Mouse (Mus musculus) lung, postnatal 0 days (tissue): ENCODE results near the gene Hoxa3. TPM values are rescaled to one million over a fixed set of nuclear protein-coding genes. Genes with fewer than 3 reads are reported as not detected.

Source experiments
- ATAC-seq: fragments of 200-750 bp; cut with Nextera tagmentation; 2 replicates; pipeline ENCODE4 v1.8.0; 2017; ENCODE audit warnings: moderate library complexity
- DNase-seq: peaks from one replicate; pipeline ENCODE4 v3.0.0-alpha.2; 2016; ENCODE audit warnings: low spot score
- H3K27ac ChIP-seq: fragments of 300-500 bp; sonication (generic); 2 replicates; pipeline ENCODE4 v1.5.1; 2014; ENCODE audit warnings: antibody characterized with exemption, mild to moderate bottlenecking, low read length, mixed read lengths
- H3K27me3 ChIP-seq: fragments of 300-500 bp; sonication (generic); replicated peaks from 2 replicates; pipeline ENCODE4 v1.6.1; 2014; ENCODE audit warnings: low read length, mixed read lengths; ENCODE audit not compliant: insufficient read depth
- H3K36me3 ChIP-seq: fragments of 300-500 bp; sonication (generic); 2 replicates; pipeline ENCODE4 v1.6.1; 2014; ENCODE audit warnings: low read length, mixed read lengths; ENCODE audit not compliant: insufficient read depth
- H3K4me1 ChIP-seq: fragments of 300-500 bp; sonication (generic); 2 replicates; pipeline ENCODE4 v1.6.1; 2014; ENCODE audit warnings: antibody characterized with exemption, low read depth, low read length, mixed read lengths; ENCODE audit not compliant: insufficient read depth
- H3K4me2 ChIP-seq: fragments of 300-500 bp; sonication (generic); replicated peaks from 2 replicates; pipeline ENCODE4 v1.6.1; 2014; ENCODE audit warnings: low read depth, mild to moderate bottlenecking, low read length, moderate library complexity, mixed read lengths
- H3K4me3 ChIP-seq: fragments of 300-500 bp; sonication (generic); 2 replicates; pipeline ENCODE4 v1.5.1; 2014; ENCODE audit warnings: low read depth, low read length
- H3K9ac ChIP-seq: fragments of 300-500 bp; sonication (generic); replicated peaks from 2 replicates; pipeline ENCODE4 v1.6.1; 2014; ENCODE audit warnings: low read depth, mild to moderate bottlenecking
- H3K9me3 ChIP-seq: fragments of 300-500 bp; sonication (generic); 2 replicates; pipeline ENCODE4 v1.6.1; 2016; ENCODE audit warnings: low read length, mixed read lengths
- CTCF ChIP-seq: IDR thresholded peaks from 2 replicates; pipeline ENCODE4 v1.5.1; 2016; ENCODE audit warnings: antibody characterized with exemption, mild to moderate bottlenecking
- EP300 ChIP-seq: IDR thresholded peaks from 2 replicates; pipeline ENCODE4 v1.6.1; 2016; ENCODE audit warnings: antibody characterized with exemption, mild to moderate bottlenecking, control low read depth
- WGBS: fragments of 180-500 bp; shearing (Covaris S2); extraction: QIAGEN DNeasy Blood & Tissue Kit; methylation state at CpG from one replicate; pipeline ENCODE4 v1.1.7; 2014; 5-methylcytosine and 5-hydroxymethylcytosine counted together
- polyA plus RNA-seq: library from polyadenylated mRNA; unstranded; fragments of >200 nt; fragmentation: Nextera tagmentation; extraction: Ambion mirVana; gene quantifications from 2 replicates; pipeline ENCODE4 v1.2.1, GENCODE M21; 2015

Hoxa3 gene
- polyA plus RNA-seq, 1 experiment from 2014 or later, result 4.3 TPM

- TF ChIP-seq EP300 (peak; percentile 46; the same call in 1 of the 2 replicates), CTCF (no peak)
- DNase-seq (peak; percentile 94), ATAC-seq (peak; percentile 86)
- Histone ChIP-seq H3K4me1 (0 out of 2 replicates have a peak, but pooled peaks cover 4% of the 10 kb centered on the region), H3K4me2 (peak within 1 kb of the TSS; percentile 79), H3K9me3 (no peaks in the 10 kb centered on the region), H3K27me3 (peaks cover 39% of the 10 kb centered on the region), H3K27ac (peak within 1 kb of the TSS; percentile 93), H3K9ac (peak within 1 kb of the TSS; percentile 72), H3K4me3 (peak within 1 kb of the TSS; percentile 69), H3K36me3 (no peaks in the 10 kb centered on the region)
- 2% methylated on average over 52 of the region's 55 CpGs for WGBS
Measured at GRCm38 (mm10) chr6:52158276-52159051, 54.7 kb downstream of the Hoxa3 start, which contains the start of gene Hoxa1. Hoxa1 (minus strand) TSS chr6:52158317.

GRCm38 (mm10) chr6:52157466-52158275 is 55.5 kb downstream of the Hoxa3 start:
- no peak for ATAC-seq
- DNase-seq, result peak; percentile 5
- H3K9ac ChIP-seq, result no peak overlapping the region
- peak overlapping the region; percentile 79 for H3K4me2 ChIP-seq
- peak overlapping the region; percentile 69 for H3K4me3 ChIP-seq
- no peaks in the 10 kb centered on the region for H3K9me3 ChIP-seq
- H3K4me1 ChIP-seq, result 0 out of 2 replicates have a peak, but pooled peaks cover 4% of the 10 kb centered on the region
- H3K36me3 ChIP-seq, result no peaks in the 10 kb centered on the region
- no peak overlapping the region for H3K27ac ChIP-seq
- H3K27me3 ChIP-seq, result peaks cover 42% of the 10 kb centered on the region
- TF ChIP-seq EP300, result no peak
- no peak for TF ChIP-seq CTCF
- 3% methylated on average over 31 of the region's 32 CpGs for WGBS

- Histone ChIP-seq H3K27me3 (peaks cover 49% of the 10 kb centered on the region), H3K4me3 (no peak overlapping the region), H3K9ac (no peak overlapping the region), H3K4me2 (no peak overlapping the region), H3K27ac (no peak overlapping the region), H3K36me3 (no peaks in the 10 kb centered on the region), H3K4me1 (0 out of 2 replicates have a peak, but pooled peaks cover 4% of the 10 kb centered on the region), H3K9me3 (no peaks in the 10 kb centered on the region)
- 24% methylated on average over 20 of the region's 20 CpGs for WGBS
- no peak for TF ChIP-seq EP300
- TF ChIP-seq CTCF, result no peak
- no peak for ATAC-seq
- DNase-seq, result no peak
Measured at GRCm38 (mm10) chr6:52156551-52157200, 56.5 kb downstream of the Hoxa3 start.

GRCm38 (mm10) chr6:52155471-52155870 is 57.7 kb downstream of the Hoxa3 start:
- Histone ChIP-seq H3K4me2 (no peak overlapping the region), H3K27me3 (peaks cover 53% of the 10 kb centered on the region), H3K4me3 (no peak overlapping the region), H3K27ac (no peak overlapping the region), H3K36me3 (no peaks in the 10 kb centered on the region), H3K9me3 (no peaks in the 10 kb centered on the region), H3K9ac (no peak overlapping the region), H3K4me1 (0 out of 2 replicates have a peak, but pooled peaks cover 4% of the 10 kb centered on the region)
- TF ChIP-seq EP300 (no peak), CTCF (no peak)
- 68% methylated on average over 3 of the region's 3 CpGs for WGBS
- ATAC-seq (no peak), DNase-seq (no peak)

GRCm38 (mm10) chr6:52154044-52154443 is 59.1 kb downstream of the Hoxa3 start:
- Histone ChIP-seq H3K27me3 (peaks cover 56% of the 10 kb centered on the region), H3K9me3 (no peaks in the 10 kb centered on the region), H3K9ac (no peak overlapping the region), H3K4me3 (no peak overlapping the region), H3K27ac (no peak overlapping the region), H3K4me2 (no peak overlapping the region), H3K4me1 (0 out of 2 replicates have a peak, but pooled peaks cover under 1% of the 10 kb centered on the region), H3K36me3 (no peaks in the 10 kb centered on the region)
- no peak for TF ChIP-seq CTCF
- no peak for TF ChIP-seq EP300
- WGBS, result 58% methylated on average over 5 of the region's 5 CpGs
- DNase-seq, result no peak
- ATAC-seq, result no peak

- H3K27me3 ChIP-seq, result peaks cover 56% of the 10 kb centered on the region
- no peak overlapping the region for H3K27ac ChIP-seq
- no peak overlapping the region for H3K4me3 ChIP-seq
- 31% methylated on average over 6 of the region's 6 CpGs for WGBS
- no peak for DNase-seq
- no peak overlapping the region for H3K9ac ChIP-seq
- no peak for TF ChIP-seq CTCF
- no peak for TF ChIP-seq EP300
- H3K4me1 ChIP-seq, result no peaks in the 10 kb centered on the region
- H3K36me3 ChIP-seq, result no peaks in the 10 kb centered on the region
- H3K9me3 ChIP-seq, result no peaks in the 10 kb centered on the region
- ATAC-seq, result no peak
- H3K4me2 ChIP-seq, result no peak overlapping the region
Measured at GRCm38 (mm10) chr6:52153270-52153669, 59.9 kb downstream of the Hoxa3 start.
